Mouse (Mus musculus) MEL (cell line): ENCODE measurements around the gene Ypel3.

Experiments
- CHD2 ChIP-seq: IDR thresholded peaks from 2 replicates; pipeline ENCODE4 v1.6.1; 2011; ENCODE audit warnings: low read length, improper control_type of control experiment
- CTCF ChIP-seq, 3 experiments: IDR thresholded peaks in 2 of 3; conservative IDR thresholded peaks in 1 of 3; 2 replicates each; pipeline ENCODE4 v1.5.1; 2011 to 2012; ENCODE audit warnings: low read length in 3 of 3, low read depth in 2 of 3, mild to moderate bottlenecking in 2 of 3, improper control_type of control experiment in 1 of 3, inconsistent platforms in 1 of 3, mixed read lengths in 1 of 3, moderate library complexity in 1 of 3; ENCODE audit not compliant: control insufficient read depth in 1 of 3, insufficient read depth in 1 of 3, poor library complexity in 1 of 3, severe bottlenecking in 1 of 3
- ELF1 ChIP-seq: IDR thresholded peaks from 2 replicates; pipeline ENCODE4 v1.6.1; 2014; ENCODE audit warnings: low read depth, mild to moderate bottlenecking, inconsistent platforms, low read length, improper control_type of control experiment, moderate library complexity
- EP300 ChIP-seq, 2 experiments: IDR thresholded peaks; 2 replicates each; pipeline ENCODE4 v1.6.1; 2011; ENCODE audit warnings: improper control_type of control experiment in 2 of 2, low read length in 2 of 2, low read depth in 1 of 2, mild to moderate bottlenecking in 1 of 2
- GABPA ChIP-seq: IDR thresholded peaks from 2 replicates; pipeline ENCODE4 v1.6.1; 2012; ENCODE audit warnings: low read depth, mild to moderate bottlenecking, inconsistent platforms, low read length, improper control_type of control experiment, moderate library complexity
- GATA1 ChIP-seq: IDR thresholded peaks from 2 replicates; pipeline ENCODE4 v1.6.1; 2011; ENCODE audit warnings: low read depth, low read length, improper control_type of control experiment
- MEF2A ChIP-seq: IDR thresholded peaks from 2 replicates; pipeline ENCODE4 v1.6.1; 2014; ENCODE audit warnings: low read depth, mild to moderate bottlenecking, inconsistent platforms, low read length, improper control_type of control experiment; ENCODE audit not compliant: poor library complexity, insufficient replicate concordance, severe bottlenecking; ENCODE audit errors: extremely low read depth
- NRF1 ChIP-seq: IDR thresholded peaks from 2 replicates; pipeline ENCODE4 v1.6.1; 2014; ENCODE audit warnings: low read depth, mild to moderate bottlenecking, inconsistent platforms, low read length, improper control_type of control experiment, moderate library complexity; ENCODE audit not compliant: poor library complexity, insufficient read depth, severe bottlenecking
- POLR2A ChIP-seq, 2 experiments: IDR thresholded peaks; 2 replicates each; pipeline ENCODE4 v1.6.1; 2011 to 2012; ENCODE audit warnings: low read length in 2 of 2, mild to moderate bottlenecking in 2 of 2, control low read depth in 1 of 2, improper control_type of control experiment in 1 of 2, low read depth in 1 of 2, moderate library complexity in 1 of 2; ENCODE audit not compliant: control insufficient read depth in 1 of 2, insufficient read depth in 1 of 2, poor library complexity in 1 of 2
- POLR2AphosphoS2 ChIP-seq: IDR thresholded peaks from 2 replicates; pipeline ENCODE4 v1.6.1; 2011; ENCODE audit warnings: low read length, improper control_type of control experiment
- SMC3 ChIP-seq: IDR thresholded peaks from 2 replicates; pipeline ENCODE4 v1.6.1; 2011; ENCODE audit warnings: low read depth, low read length, improper control_type of control experiment
- TBP ChIP-seq: IDR thresholded peaks from 2 replicates; pipeline ENCODE4 v1.8.0; 2011; ENCODE audit warnings: low read depth, low read length, improper control_type of control experiment
- UBTF ChIP-seq: IDR thresholded peaks from 2 replicates; pipeline ENCODE4 v1.6.1; 2012; ENCODE audit warnings: low read depth, mild to moderate bottlenecking, inconsistent platforms, low read length, improper control_type of control experiment, moderate library complexity, borderline replicate concordance; ENCODE audit not compliant: insufficient read depth
- ZKSCAN1 ChIP-seq: IDR thresholded peaks from 2 replicates; pipeline ENCODE4 v1.6.1; 2012; ENCODE audit warnings: low read depth, mild to moderate bottlenecking, inconsistent platforms, low read length, improper control_type of control experiment, moderate library complexity

GRCm38 (mm10) chr7:126781661-126782370 lies 5.1 kb downstream of the Ypel3 start:
- TF ChIP-seq CTCF (IDR thresholded peaks at IDR 0.05 in 2 of 3, conservative IDR thresholded peaks at IDR 0.05 in 1 of 3; ENCODE audit: control insufficient read depth in 1 of 3, insufficient read depth in 1 of 3, low read depth in 2 of 3, low read length in 3 of 3, poor library complexity in 1 of 3, severe bottlenecking in 1 of 3) (no peak), NRF1 (no peak), EP300 (IDR thresholded peaks at IDR 0.05; ENCODE audit: low read depth in 1 of 2, low read length in 2 of 2) (no peak), MEF2A (no peak), GABPA (no peak), POLR2A (IDR thresholded peaks at IDR 0.05; ENCODE audit: control insufficient read depth in 1 of 2, insufficient read depth in 1 of 2, low read depth in 1 of 2, low read length in 2 of 2, poor library complexity in 1 of 2) (no peak), CHD2 (no peak), UBTF (no peak), TBP (no peak), ELF1 (no peak), POLR2AphosphoS2 (no peak), GATA1 (no peak), SMC3 (no peak), ZKSCAN1 (no peak)
